Mouse (Mus musculus) neural tube, embryonic 15.5 days (tissue): ENCODE measurements around the gene Gjb6. TPM values are rescaled to one million over a fixed set of nuclear protein-coding genes. Genes with fewer than 3 reads are reported as not detected.

Experiments
- ATAC-seq: fragments of 200-750 bp; cut with Nextera tagmentation; 2 replicates; pipeline ENCODE4 v1.8.0; 2017; ENCODE audit warnings: mild to moderate bottlenecking, moderate TSS enrichment, moderate library complexity; ENCODE audit not compliant: low FRiP score
- H3K27ac ChIP-seq: fragments of 300-500 bp; sonication (generic); replicated peaks from 2 replicates; pipeline ENCODE4 v1.5.1; 2015; ENCODE audit warnings: mild to moderate bottlenecking, inconsistent platforms
- H3K27me3 ChIP-seq: fragments of 300-500 bp; sonication (generic); replicated peaks from 2 replicates; pipeline ENCODE4 v1.6.1; 2015; ENCODE audit warnings: inconsistent platforms
- H3K36me3 ChIP-seq: fragments of 300-500 bp; sonication (generic); 2 replicates; pipeline ENCODE4 v1.6.1; 2015; ENCODE audit warnings: inconsistent platforms
- H3K4me1 ChIP-seq: fragments of 300-500 bp; sonication (generic); 2 replicates; pipeline ENCODE4 v1.6.1; 2015; ENCODE audit warnings: inconsistent platforms
- H3K4me2 ChIP-seq: fragments of 300-500 bp; sonication (generic); 2 replicates; pipeline ENCODE4 v1.6.1; 2015; ENCODE audit warnings: inconsistent platforms, mild to moderate bottlenecking, moderate library complexity
- H3K4me3 ChIP-seq: fragments of 300-500 bp; sonication (generic); replicated peaks from 2 replicates; pipeline ENCODE4 v1.5.1; 2015; ENCODE audit warnings: mild to moderate bottlenecking, inconsistent platforms
- H3K9ac ChIP-seq: fragments of 300-500 bp; sonication (generic); replicated peaks from 2 replicates; pipeline ENCODE4 v1.6.1; 2015; ENCODE audit warnings: mild to moderate bottlenecking, inconsistent platforms
- H3K9me3 ChIP-seq: fragments of 300-500 bp; sonication (generic); replicated peaks from 2 replicates; pipeline ENCODE4 v1.6.1; 2016; ENCODE audit warnings: inconsistent platforms
- WGBS: fragments of 180-500 bp; shearing (Covaris S2); methylation state at CpG from one replicate; pipeline ENCODE4 v1.1.7; 2015; ENCODE audit warnings: mixed read lengths; 5-methylcytosine and 5-hydroxymethylcytosine counted together
- polyA plus RNA-seq: library from polyadenylated mRNA; unstranded; fragments of >200 nt; fragmentation: Nextera tagmentation; extraction: Ambion mirVana; gene quantifications from 2 replicates; pipeline ENCODE4 v1.2.1, GENCODE M21; 2015

Gjb6 gene
- polyA plus RNA-seq, 1 experiment from 2014 or later, result 13.8 TPM

DNA sequence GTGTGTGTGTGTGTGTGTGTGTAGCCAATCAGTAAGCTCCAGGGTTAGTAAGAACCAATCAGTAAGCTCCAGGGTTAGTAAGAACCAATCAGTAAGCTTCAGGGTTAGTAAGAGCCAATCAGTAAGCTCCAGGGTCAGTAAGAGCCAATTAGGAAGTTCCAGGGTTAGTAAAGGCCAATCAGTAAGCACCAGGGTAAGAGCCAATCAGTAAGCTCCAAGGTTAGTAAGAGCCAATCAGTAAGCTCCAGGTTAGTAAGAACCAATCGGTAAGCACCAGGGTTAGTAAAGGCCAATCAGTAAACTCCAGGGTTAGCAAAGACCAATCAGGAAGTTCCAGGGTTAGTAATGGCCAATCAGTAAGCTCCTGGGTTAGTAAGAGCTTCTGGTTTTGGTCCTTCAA, 50.5 kb downstream of the Gjb6 start:
- H3K27me3 ChIP-seq, result no peaks in the 10 kb centered on the region
- no peak overlapping the region for H3K4me2 ChIP-seq
- no peaks in the 10 kb centered on the region for H3K4me1 ChIP-seq
- no peaks in the 10 kb centered on the region for H3K9me3 ChIP-seq
- no peak overlapping the region for H3K27ac ChIP-seq
- H3K36me3 ChIP-seq, result no peaks in the 10 kb centered on the region
- ATAC-seq, result no peak
- H3K4me3 ChIP-seq, result no peak overlapping the region
- no peak overlapping the region for H3K9ac ChIP-seq
- 97% methylated on average over 1 of the region's 1 CpGs for WGBS

DNA sequence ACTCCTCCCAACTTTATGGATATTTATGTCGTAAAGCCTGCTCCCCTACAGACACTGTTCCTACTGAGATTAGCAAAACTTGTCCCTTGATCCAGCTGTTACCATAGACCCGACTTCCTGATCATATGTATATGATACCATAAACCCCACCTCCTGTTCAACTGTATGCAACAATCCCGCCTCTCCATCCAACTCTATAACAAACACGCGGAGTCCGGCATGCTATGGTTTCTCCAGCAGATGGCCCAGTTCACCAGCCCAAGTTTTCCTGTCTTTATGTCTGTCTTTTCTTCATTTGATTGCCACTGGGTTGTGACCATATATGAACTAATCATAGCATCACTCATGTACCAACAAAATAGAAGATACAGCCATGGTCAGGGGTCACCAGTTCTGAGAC, 57.9 kb downstream of the Gjb6 start:
- no peak overlapping the region for H3K4me2 ChIP-seq
- no peak overlapping the region for H3K4me3 ChIP-seq
- WGBS, result 88% methylated on average over 6 of the region's 6 CpGs
- H3K9ac ChIP-seq, result no peak overlapping the region
- no peaks in the 10 kb centered on the region for H3K36me3 ChIP-seq
- no peaks in the 10 kb centered on the region for H3K9me3 ChIP-seq
- no peaks in the 10 kb centered on the region for H3K4me1 ChIP-seq
- no peak overlapping the region for H3K27ac ChIP-seq
- H3K27me3 ChIP-seq, result no peaks in the 10 kb centered on the region
- no peak for ATAC-seq

Other genes with a start within 250 kb of the Gjb6 start
- gene Zmym2, start 247.0 kb downstream of the Gjb6 start, polyA plus RNA-seq, result 47.3 and 47.8 TPM in 2 replicates
- gene Gja3, start 75.5 kb downstream of the Gjb6 start, polyA plus RNA-seq, result 1.3 and 2.2 TPM in 2 replicates
- 7.9 and 11.4 TPM in 2 replicates for gene Gjb2, start 28.9 kb downstream of the Gjb6 start, polyA plus RNA-seq
- not detected in 2 replicates for gene Gm4491, start 17.7 kb downstream of the Gjb6 start, polyA plus RNA-seq